Mouse (Mus musculus): ENCODE measurements around the gene Hoxa4.

DNA sequence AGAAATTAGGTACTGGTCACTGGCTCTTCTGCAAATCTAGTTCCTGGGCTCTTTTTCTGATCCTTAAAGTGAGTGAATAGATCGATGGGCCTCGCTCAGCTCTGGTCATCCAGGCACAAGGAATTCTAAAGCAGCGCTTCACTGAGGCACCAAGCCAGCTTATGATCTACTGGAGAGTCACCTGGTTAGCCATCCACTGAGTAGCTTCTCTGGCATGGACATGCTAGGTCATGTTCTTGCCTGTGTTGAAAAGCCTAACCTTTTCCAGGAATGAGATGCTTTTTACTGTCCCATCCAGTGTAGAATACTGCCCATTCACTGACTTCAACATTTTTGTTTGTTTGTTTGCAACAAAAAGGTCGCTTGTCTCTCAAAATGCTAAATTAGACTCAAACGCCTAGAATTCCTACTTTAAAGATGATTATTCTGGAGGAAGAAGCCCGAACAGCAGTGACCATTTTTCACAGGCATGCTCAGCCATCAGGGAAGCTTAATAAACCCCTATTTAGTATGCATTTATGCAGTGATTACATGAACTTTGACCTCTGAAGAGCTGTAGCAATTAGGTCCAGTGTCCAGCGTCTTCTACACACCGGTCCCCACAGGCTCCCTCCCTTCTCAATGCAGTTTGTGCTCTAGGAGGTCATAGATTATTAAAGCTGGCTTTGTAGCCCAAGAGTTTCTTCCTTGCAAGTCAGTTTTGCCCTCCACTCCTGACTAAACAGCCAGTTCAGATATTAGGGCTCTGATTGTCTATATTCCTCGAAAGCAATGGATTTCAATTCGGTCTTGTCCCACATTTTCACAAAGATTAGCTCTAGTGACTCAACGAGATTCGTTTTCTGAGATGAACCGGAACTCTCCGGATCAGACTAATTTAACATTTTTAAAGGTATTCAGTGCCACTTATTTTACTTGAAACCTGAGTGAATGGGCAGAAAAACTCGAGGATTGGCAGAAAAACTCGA lies 39.0 kb downstream of the Hoxa4 start:
- TF ChIP-seq ZNF384 (IDR thresholded peaks at IDR 0.05; ENCODE audit: low read depth, low read length) (no peak), HCFC1 (IDR thresholded peaks at IDR 0.05; ENCODE audit: borderline replicate concordance, insufficient read depth, low read length) (no peak)
